Mouse (Mus musculus) urinary bladder, postnatal 25 days (tissue): ENCODE measurements around the gene Gstm2.
"Not testable (repeated sequence)": the region's sequence is repeated elsewhere in the genome, so short reads cannot be mapped to it uniquely, and the experiment has no call there.

Source experiments
- DNase-seq: peaks from one replicate; pipeline ENCODE4 v3.0.0; 2022; ENCODE audit warnings: low spot score

Gstm2 gene

DNA sequence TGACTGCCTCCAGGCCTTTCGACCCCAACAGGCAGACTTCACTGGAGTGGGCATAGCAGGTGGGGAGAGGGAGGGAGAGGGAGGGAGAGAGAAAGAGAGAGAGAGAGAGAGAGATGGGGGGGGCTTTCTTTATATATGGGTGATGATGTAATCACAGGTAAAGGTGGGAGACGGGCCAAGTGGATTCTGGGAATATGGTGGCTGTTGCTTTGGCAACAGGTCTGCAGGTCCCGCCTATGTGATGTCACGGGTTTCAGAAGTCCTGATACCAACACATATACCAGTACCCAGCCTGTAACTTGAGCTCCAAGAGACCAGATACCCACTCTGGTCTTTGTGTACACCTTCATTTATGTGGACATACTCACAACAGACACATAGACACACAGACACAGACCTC, 10.3 kb upstream of the Gstm2 start:
- no peak for DNase-seq

DNA sequence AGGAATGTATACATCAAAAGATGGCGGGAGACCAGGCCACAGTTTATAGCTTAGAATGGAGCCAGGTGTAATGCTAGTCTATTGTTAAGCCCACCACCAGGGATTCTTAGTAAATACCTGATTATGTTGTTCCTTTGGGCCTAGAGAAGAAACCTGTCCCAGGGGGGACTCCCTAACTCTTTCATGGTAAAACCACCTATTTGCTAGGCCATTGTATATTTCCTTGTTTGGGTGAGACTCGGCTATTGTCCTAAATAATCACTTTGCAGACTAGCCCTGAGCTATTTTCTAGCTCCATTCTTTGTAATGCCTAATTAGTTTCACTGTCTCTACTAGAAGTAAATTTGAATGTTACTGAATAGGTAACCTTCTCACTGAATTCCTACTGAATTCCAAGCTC, 9.7 kb upstream of the Gstm2 start:
- not testable (repeated sequence) for DNase-seq

DNA sequence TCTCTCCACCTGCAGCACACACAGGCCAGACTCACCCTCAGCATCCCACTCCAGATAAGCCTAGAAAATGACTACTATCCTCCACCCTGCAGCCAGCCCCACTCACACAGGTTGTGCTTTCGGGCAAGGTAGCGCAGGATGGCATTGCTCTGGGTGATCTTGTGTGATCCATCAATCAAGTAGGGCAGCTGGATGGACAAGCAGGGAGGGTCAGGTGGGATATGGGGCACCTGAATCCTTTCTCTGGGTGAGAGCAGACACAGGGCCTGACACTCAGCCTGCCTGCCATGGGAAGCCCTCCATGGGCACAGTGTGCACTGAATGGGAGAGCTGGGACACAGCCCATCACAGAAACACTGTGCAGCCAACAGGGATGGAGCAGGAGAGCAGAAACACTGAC, 1.1 kb downstream of the Gstm2 start:
- DNase-seq: not testable (repeated sequence)

DNA sequence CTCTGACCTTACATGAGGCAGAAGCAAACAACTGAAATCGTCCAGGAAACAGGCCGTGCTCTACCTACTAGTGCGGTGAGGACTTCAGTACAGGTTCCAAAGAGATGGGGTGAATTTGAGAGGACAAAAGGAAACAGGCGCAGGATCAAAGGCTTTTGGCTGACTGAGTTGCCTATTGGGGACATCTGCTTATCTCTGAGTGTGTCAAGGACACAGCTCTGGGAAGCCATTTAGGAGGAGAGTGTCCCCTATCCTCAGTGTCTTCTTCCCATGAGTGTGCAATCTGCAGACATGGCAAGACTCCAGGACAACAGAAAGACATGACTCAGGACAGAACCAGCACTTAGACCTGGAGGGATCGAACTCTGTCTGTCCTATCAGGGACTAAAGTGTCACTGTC, 1.8 kb downstream of the Gstm2 start:
- no peak for DNase-seq

DNA sequence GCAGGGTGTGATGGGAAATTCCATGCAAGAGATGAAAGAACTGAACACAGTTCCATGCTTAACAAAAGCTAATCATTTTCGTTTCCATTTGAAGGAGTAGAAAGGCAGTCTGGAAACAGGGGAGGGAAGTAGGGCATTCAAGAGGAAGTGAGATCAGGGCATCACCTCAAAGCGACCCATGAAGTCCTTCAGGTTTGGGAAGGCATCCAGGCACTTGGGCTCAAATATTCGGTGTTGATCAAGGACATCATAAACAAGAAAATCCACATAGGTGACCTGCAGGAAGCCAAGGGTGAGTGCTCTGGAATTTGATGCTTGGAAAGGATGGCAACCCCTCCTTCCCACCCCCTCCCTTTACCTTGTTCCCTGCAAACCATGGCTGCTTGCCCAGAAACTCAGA, 2.5 kb downstream of the Gstm2 start:
- no peak for DNase-seq

DNA sequence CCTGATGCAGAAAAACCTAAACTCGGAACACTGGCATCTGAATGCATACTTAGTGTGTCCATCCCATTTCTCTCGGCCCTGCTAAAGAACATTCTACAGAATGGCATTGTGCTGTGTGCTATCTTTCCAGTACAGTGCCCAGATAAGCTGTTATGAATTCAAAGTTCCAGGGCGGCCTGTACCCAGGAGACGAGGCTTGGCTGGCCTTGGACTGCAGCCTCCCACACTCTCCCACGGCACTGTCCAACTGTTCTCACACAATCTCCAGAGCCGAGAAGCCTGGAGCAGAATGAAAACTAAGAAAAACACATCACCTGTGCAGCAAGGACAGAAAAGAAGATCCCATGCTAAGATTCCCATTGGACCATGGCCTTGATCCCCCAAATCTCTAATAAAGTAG, 3.5 kb downstream of the Gstm2 start:
- no peak for DNase-seq

DNA sequence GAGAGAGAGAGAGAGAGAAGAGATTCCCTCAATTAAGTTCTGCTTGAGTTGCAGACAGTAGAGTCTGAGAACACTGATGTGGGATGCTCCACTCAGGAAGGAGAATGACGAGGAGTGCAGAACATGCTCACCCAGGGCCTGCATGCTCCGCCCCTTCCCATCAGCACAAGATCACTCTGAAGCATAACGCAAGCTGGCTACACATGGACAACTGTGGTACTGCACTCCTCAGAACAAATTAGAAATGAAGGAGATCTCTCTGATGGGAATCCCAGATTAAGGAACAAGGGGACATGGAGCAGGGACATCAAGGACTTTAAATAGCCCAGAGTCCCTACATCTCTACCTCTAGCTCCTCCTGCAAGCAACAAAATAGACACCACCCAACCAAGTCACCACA, 5.0 kb downstream of the Gstm2 start:
- no peak for DNase-seq

DNA sequence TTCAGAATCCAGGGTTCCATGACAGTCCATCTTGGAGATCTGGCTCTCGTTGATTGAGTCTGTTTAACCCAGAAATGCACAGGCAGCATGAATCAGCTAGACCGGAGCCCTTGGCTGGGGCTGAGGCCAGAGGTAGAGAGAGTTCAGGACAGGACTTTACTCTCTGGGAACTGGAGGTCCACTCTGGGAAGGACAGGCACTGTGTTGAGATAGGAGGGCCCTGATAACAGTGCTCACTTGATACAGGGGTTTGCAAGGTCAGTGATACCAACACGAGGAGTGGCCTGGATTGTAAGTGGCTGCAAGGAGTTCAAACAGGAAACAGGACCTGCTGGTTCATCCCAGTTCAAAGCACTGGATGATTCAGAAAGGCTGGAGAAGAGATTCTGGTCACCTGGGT, 8.6 kb downstream of the Gstm2 start:
- no peak for DNase-seq

DNA sequence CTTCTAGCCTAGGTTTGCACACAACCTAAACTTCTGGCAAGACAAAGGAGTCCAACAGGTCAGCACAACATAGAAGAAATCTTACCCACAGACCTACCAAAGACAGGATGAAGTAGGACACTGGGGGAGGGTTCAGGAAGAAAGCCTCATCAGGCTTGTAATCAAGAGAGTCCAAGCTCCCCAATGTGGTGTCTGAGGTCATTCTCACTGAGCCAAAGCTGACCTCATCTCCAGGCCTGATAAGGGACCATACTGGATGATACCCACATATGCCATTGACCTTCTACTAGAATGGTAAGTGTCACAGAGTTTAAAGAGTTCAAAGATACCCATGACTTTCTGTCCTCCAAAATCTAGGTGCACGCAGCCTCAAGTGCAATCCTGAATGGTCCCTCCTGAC, 12.0 kb downstream of the Gstm2 start:
- no peak for DNase-seq

DNA sequence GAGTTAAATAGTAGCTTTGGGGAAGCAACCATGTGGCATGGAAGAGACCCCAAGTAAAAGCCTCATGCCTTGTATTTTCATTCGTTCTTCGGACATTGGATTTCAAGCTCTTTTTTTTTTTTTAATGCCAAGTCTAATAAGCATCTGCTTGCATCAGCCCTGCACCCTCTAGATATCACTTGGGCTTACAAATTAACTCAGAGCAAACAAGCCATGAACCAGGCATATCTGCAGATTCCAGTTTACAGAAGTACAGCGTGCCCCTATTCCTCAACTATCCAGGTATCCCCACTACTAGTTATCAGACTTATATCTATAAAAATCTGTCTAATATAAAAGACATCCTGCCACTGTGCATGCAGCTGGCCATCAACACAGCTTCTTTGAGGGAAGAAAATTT, 14.2 kb downstream of the Gstm2 start:
- no peak for DNase-seq

DNA sequence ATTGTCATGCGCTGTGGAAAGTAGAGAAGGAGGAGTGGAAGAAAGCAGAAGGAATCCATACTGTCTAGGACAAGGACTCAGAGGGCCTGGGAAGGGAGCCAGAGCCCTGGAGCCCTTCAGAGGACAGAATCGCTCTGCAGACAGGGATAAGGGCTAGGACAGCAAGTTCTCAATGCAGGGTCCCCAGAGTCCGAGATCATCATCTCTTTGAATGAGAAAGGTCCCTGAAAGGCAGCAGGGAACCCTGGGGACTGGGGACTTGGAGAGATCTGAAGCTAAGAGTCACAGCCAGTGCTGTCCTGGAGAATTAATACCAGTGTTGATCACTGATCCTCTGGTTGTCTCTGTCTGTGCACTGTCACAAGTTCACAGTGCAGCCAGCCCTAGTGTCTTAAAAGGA, 15.2 kb downstream of the Gstm2 start:
- DNase-seq: not testable (repeated sequence)

DNA sequence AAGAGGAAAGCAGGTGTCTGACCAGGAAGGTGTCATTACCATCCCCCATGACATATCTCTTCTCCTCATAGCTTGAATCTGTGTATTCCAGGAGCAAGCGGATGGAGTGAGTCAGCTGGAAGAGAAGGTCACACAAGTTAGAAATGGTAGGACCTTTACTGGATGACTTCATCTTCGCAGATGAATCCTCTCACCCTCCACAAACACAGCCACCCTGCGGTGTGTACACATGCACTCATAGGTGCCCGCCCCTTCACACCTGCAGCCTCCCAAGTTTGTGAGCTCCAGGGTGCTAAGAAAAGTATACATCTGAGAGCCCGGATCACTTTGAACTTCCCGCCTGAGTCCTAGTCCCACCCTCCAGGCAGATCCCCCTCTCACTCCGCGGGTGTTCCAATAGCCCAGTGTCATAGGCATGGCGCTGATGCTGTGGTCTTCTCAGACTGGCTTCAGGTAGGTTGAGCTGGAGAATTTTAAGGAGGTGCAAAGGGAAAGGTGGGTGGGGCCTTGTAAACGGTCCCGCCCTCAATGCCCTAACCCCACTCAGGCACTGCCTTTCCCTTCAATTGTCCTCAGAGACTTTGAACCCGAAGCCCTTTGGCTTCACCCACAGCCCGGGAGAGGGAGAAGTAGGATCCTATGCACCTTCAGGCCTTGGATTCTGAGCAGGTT, 17.4 kb downstream of the Gstm2 start, which contains the start of gene Gstm3:
Gstm3 (minus strand) TSS at position 560 of the 672 bp plus-strand sequence.
- DNase-seq: no peak

DNA sequence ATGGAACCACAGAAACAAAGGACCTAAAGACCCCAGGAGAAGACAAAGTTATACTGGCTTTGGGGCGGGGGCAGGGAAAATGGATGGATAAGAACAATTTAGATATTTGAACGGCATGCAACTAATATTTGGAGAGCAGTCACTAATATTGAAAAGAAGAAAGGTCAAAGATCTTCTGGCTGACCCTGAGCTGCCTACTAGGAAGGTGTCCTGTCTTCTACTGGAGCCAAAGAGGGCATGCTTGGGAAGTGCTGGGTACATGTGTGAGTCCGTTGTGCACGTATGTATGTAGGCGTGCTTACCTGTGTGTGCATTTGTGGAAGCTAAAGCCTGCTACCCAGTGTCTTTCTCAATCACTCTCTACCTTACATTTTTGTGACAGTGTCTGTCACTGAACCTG, 19.6 kb downstream of the Gstm2 start:
- DNase-seq: no peak

DNA sequence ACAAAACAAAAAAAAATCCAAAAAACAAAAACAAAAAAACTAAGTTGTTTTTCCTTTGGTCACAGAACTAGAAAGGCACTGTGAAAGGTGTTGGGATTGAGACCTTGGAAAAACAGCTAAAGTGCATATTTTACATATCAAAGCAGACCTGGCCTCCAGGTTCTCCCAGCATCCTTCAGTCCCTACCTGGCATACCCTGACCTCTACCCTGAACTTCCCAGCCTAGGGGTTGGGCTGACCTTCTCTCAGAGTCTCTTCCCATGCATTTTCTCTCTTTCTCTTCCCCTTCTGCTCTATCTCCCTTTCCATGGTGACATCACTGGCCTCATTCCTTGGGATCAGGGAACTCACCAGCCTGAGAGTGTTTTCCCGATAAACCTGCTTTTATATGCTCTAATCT, 20.7 kb downstream of the Gstm2 start:
- DNase-seq: no peak

DNA sequence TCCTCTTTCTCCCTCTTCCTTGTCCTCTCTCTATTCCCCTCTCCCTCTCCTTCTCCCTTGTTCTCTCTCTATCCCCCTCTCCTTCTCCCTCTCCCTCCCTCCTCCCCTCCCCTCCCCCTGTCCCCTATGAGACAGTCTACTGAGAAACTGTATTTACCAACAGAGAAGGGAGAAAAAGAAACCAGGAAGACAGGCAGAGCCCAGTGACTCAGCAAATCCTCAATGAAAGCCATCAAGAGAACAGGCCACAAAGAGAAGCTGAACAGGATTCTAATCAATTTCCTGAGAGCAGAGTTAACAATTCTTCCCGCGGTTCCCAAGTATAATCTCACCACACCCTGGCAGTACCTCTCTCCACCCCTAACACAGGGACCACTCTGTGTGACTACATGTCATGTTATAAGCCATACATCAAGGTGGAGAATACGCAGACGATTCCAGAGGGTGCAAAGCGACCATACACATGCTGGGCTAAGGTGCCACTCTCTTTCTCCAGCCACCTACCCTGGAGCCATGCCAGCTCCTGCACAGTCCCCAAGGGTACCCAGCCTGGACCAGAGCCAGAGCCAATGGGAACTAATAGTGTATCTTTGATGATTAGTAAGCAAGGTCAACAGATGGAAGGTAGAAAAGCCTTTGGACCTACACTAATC, 21.5 kb downstream of the Gstm2 start:
- no peak for DNase-seq

DNA sequence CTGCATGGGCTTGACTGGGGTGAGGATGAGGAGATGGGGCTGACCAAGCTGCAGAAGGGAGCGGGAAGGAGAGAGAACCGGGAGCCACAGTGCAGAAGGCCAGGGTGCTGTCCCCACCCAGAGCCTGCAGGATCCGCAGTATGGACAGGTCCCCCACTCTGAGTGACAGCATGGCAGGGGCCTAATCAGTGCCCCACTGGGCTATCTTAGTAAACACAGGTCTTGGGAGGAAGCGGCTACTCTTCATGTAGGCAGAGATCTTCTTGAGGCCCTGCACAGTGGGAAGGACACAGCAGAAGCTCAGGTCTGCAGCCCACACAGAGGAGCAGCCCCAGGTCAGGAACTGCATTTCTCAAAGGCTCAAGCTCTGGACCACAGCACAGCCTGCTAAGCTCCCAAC, 22.2 kb downstream of the Gstm2 start:
- DNase-seq: no peak

DNA sequence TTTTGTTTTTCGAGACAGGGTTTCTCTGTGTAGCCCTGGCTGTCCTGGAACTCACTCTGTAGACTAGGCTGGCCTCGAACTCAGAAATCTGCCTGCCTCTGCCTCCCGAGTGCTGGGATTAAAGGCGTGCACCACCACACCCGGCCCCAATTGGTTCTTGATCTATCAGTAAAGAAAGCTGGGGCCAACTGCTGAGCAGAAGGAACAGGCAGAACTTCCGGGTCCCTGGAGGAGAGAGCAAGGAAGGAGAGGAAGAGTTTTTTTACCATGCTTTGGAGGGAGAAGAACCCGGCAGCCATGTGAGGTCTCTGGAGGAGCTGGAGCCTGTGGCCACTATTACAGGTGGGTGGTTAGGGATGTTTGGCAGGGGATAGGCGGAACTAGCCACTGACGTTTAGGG, 31.0 kb downstream of the Gstm2 start:
- not testable (repeated sequence) for DNase-seq

DNA sequence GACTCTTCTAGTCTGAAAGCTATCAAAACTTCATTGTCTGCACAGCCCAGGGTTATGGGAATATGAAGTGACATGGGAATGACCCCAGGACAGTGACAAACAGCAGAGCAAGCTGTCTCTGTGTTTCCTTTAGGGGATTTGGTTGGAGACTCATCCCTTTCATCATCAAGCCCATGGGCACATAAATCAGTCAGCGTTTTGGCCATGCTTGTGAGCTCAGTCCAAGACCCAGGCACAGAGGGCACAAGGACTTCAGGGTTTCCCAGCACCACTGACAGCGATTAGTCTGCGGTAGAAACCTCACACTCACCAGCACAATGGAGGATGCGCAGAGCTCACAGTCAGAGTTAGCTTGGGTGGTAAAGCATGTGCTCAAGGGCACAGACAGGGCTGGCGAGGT, 32.3 kb downstream of the Gstm2 start:
- DNase-seq: no peak

DNA sequence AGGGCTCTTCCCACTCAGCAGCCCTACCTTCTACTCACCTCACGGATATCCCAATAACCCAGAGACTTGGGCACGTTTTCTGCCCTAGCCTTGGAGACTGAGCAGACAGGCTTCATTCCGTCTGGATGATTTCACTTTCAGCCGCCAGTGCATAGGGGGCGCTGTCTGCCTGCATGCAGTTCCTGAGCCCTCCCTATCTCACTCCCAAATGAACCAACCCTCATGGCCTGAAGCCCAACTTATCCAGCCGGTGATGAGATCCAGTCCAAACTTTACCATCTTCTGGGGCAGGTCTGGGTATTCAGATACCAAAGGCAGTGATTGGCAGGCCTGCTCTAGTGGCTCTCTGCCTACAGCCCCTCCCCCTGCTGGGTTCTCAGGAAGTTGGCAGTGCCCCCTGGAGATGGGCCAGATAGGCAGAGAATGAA, 32.9 kb downstream of the Gstm2 start:
- DNase-seq: peak; percentile 74

DNA sequence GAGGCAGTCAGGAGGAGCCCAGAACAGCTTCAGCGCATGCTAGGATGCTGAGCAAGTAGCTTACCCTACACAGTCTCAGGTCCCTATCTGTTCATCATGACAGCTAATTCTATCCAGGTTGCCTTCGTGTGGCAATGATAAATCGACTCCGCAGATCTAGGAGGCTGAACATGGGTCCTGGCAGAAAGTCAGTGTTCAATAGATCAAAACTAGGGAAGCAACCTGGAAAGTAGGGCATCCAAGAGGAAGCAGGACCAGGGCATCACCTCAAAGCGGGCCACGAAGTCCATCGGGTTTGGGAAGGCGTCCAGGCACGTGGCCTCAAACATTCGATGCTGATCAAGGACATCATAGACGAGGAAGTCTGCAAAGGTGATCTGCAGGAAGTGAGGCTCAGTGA, 35.7 kb downstream of the Gstm2 start:
- no peak for DNase-seq

DNA sequence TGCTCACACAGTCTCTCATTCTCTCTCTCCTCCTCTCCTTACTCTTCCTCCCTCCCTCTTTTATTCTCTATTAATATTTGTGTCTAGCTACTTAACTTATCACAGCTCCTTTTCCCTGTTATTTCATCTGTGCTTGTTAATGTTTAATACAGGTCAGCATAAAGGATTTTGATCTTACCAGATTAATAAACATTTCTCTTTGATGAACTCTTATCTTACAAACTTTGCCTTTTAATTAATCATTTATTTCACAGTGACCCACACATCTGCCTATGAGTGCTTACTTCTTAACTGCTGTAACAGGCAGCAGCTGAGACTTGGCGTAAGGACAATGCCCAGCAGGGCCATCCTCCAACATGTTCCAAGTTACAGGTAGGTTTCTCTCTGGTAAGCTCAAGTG, 36.8 kb downstream of the Gstm2 start:
- not testable (repeated sequence) for DNase-seq

DNA sequence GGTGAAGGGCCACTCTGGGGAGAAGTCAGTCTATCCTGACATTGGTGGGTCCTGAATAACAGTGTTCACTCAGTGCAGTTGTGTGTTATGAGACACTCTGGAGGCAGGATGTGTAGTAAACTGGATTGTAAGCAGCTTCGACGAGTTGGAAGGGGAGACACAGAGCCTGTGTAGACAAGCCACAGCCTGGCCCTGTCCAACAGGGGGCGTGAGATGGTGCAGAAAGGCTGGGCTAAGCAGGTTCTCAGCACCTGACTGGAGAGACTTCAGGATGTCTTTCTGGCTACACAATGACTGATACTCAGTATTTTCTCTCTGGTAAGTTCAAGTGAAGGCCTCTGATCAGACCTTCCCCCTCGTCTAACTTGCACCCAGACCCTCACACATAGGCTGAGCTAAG, 40.5 kb downstream of the Gstm2 start:
- no peak for DNase-seq

DNA sequence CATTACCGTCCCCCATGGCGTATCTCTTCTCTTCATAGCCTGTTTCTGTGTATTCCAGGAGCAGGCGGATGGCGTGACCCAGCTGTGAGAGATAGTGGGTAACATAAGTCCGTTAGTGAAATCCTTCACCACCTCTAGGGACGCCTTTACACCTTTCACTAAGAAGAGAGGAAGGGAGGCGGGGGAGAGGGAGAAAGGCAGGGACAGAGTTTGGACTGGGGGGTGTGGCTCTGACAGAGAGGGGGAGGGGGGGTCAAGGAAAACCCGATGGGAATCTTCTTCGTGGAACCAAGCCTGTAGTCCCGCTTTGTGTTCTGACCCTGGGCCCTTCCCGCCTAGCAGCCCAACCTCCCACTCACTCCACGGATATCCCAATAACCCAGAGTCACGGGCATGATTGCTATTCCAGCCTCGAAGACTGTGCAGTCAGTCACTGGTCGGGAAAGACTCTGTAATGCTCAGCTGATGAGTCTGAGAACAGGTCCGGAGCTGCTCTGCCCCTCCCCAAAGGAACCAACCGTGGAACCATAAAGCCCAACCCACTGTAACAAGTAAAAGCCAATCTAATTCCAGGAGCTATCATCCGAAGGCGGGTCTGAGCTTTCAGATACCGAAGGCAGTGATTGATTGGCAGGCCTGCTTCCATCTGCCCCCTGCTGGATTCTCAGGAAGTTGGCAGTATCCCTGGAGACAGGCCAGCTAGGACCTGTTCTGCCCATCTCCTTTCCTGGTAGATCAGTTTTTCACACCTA, 42.8 kb downstream of the Gstm2 start, which contains the start of gene Gstm6:
Gstm6 (minus strand) TSS at position 511 of the 752 bp plus-strand sequence.
- no peak for DNase-seq
